Mouse (Mus musculus): ENCODE results near the gene S100z. TPM values are rescaled to one million over a fixed set of nuclear protein-coding genes. Genes with fewer than 3 reads are reported as not detected.

The S100z gene
- polyA plus RNA-seq, 1 experiment from 2014 or later, result not detected

DNA sequence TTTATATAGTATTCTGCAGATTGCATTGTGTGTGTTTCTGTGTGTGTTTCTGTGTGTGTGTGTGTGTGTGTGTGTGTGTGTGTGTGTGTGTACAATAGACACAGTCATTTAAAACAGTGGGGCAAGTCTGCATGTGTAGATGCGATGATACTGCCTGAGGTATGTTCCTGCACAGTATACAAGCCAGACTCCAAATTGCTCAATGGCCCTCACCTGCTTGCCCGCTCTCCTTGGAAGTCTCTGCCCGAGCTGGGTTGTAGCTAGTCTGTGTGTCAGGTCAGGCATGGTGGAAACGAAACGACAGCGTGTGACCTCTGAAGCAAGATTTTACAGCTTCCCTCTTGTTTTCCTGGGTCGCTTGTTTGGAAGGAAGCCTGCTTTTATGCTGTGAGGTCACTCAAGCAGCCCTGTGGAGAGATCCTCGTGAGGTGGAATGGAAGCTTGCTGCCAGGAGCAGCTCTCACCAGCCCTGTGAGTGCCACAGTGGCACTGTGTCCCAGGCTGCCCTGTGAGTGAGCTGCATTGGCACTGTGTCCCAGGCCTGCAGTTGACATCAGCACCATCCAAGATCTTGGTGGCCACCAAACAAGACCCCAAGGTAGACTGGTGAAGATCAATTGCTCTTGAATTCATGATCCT, 24.9 kb upstream of the S100z start:
- Histone ChIP-seq H3K4me1 (ENCODE audit: control insufficient read depth, insufficient read depth, low read length) (no peaks in the 10 kb centered on the region), H3K9ac (ENCODE audit: low read depth, low read length) (no peak overlapping the region), H3K27ac (ENCODE audit: low read depth, low read length) (no peak overlapping the region), H3K4me3 (ENCODE audit: low read length) (no peak overlapping the region), H3K36me3 (ENCODE audit: control insufficient read depth, insufficient read depth, low read length) (no peaks in the 10 kb centered on the region), H3K4me2 (replicated peaks; ENCODE audit: low read depth, low read length) (no peak overlapping the region), H3K9me3 (ENCODE audit: control insufficient read depth, low read length) (no peaks in the 10 kb centered on the region), H3K27me3 (ENCODE audit: control insufficient read depth, insufficient read depth, low read length) (no peaks in the 10 kb centered on the region)
- ATAC-seq (ENCODE audit: low FRiP score, low TSS enrichment), result no peak
- 58% methylated on average over 8 of the region's 8 CpGs for WGBS

DNA sequence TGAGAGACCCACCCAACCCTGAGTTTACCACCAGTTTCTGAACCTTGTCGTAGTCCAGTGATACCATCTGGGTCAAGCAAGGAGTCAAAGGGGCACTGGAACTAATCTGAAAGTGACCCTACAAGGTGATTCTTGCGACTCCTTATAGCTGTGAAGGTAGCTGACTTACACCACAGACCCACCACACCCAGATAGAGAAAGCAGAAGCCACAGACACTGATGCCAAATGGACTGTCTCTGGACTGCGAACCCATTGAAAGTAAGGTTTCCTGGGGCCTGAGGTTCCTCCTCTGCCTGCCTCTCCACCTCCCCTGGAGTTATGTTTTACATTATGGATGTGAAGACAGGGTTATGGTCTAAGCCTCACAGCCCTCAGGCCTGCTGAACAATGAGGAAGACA, 18.1 kb upstream of the S100z start:
- H3K27ac ChIP-seq (ENCODE audit: low read depth, low read length), result no peak overlapping the region
- WGBS, result 89% methylated on average over 3 of the region's 3 CpGs

DNA sequence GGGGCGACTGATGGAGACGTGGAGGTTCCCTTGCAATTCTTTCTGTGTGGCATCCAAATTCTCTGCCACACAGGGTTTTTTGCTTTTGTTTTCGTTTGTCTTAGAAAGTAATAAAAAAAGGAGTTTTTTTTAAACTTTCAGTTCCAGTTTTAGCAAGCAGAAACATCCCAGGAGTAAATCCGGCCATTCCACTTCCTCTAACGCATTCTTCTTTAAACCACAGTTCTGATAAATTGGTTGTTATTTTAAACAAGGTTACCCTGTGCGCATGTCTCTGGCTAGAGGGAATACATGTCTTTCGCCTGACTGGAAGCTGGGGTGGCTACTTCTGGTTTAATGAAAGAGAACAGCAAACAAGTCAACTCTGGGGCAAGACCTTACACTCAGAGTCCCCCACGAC, 16.3 kb upstream of the S100z start:
- 58% methylated on average over 8 of the region's 8 CpGs for WGBS
- no peaks in the 10 kb centered on the region for H3K36me3 ChIP-seq (ENCODE audit: control insufficient read depth, insufficient read depth, low read length)
- H3K4me2 ChIP-seq (replicated peaks; ENCODE audit: low read depth, low read length), result no peak overlapping the region
- H3K9ac ChIP-seq (ENCODE audit: low read depth, low read length), result no peak overlapping the region
- no peak overlapping the region for H3K4me3 ChIP-seq (ENCODE audit: low read length)
- 0 out of 2 replicates have a peak, but pooled peaks cover 6% of the 10 kb centered on the region for H3K4me1 ChIP-seq (ENCODE audit: control insufficient read depth, insufficient read depth, low read length)
- ATAC-seq (ENCODE audit: low FRiP score, low TSS enrichment), result no peak
- H3K27ac ChIP-seq (ENCODE audit: low read depth, low read length), result no peak overlapping the region
- H3K27me3 ChIP-seq (ENCODE audit: control insufficient read depth, insufficient read depth, low read length), result no peaks in the 10 kb centered on the region
- no peaks in the 10 kb centered on the region for H3K9me3 ChIP-seq (ENCODE audit: control insufficient read depth, low read length)

More for the DNA sequence above, 18.1 kb upstream of the S100z start:
- no peak for ATAC-seq (ENCODE audit: low FRiP score, low TSS enrichment)
- Histone ChIP-seq H3K36me3 (ENCODE audit: control insufficient read depth, insufficient read depth, low read length) (no peaks in the 10 kb centered on the region), H3K27me3 (ENCODE audit: control insufficient read depth, insufficient read depth, low read length) (no peaks in the 10 kb centered on the region), H3K4me3 (ENCODE audit: low read length) (no peak overlapping the region), H3K9ac (ENCODE audit: low read depth, low read length) (no peak overlapping the region), H3K4me1 (ENCODE audit: control insufficient read depth, insufficient read depth, low read length) (0 out of 2 replicates have a peak, but pooled peaks cover 6% of the 10 kb centered on the region), H3K4me2 (replicated peaks; ENCODE audit: low read depth, low read length) (no peak overlapping the region), H3K9me3 (ENCODE audit: control insufficient read depth, low read length) (no peaks in the 10 kb centered on the region)

DNA sequence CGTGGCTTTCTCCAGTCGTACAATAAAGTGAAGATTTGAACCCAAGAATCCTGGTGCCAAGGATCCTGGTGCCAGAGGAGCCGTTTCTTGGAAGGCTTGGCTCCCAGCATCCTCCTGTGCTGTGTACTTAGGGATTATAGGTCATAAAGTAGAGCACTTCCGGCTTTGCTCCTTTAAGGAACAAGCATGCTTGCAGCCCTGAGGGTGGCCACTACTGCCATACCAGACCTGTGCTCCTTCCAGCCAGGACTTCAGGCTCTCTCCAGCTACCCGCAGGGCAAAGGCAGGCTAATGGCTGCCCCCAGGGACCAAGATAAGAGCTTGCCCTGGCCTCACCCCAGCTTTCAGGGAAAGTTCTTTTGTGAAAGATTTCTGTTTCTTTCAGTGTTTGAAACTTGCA, 14.8 kb upstream of the S100z start:
- no peak overlapping the region for H3K27ac ChIP-seq (ENCODE audit: low read depth, low read length)
- WGBS, result 60% methylated on average over 5 of the region's 5 CpGs
- H3K4me3 ChIP-seq (ENCODE audit: low read length), result no peak overlapping the region

DNA sequence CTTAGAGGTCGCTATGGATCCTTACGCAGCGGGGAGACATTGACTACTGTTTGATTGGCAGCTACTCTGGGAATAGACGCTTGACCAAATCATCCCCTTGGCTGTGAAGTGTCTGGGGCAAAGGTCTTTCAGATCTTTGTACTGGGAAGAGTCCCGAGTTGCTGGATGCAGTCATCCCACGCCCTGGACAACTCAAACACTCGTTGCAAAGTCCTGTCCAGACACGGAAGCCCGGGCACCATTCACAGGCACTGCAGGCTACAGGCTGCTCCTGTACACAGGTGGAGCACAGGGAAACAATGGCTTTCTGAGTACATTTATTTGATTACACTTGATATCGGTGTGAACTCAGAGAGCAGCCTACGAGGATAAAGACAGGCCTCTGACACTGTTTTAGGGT, 12.8 kb upstream of the S100z start:
- Histone ChIP-seq H3K27ac (ENCODE audit: low read depth, low read length) (no peak overlapping the region), H3K4me1 (ENCODE audit: control insufficient read depth, insufficient read depth, low read length) (0 out of 2 replicates have a peak, but pooled peaks cover 6% of the 10 kb centered on the region), H3K36me3 (ENCODE audit: control insufficient read depth, insufficient read depth, low read length) (no peaks in the 10 kb centered on the region), H3K9ac (ENCODE audit: low read depth, low read length) (no peak overlapping the region), H3K27me3 (ENCODE audit: control insufficient read depth, insufficient read depth, low read length) (no peaks in the 10 kb centered on the region), H3K4me3 (ENCODE audit: low read length) (no peak overlapping the region), H3K4me2 (replicated peaks; ENCODE audit: low read depth, low read length) (no peak overlapping the region), H3K9me3 (ENCODE audit: control insufficient read depth, low read length) (no peaks in the 10 kb centered on the region)
- no peak for ATAC-seq (ENCODE audit: low FRiP score, low TSS enrichment)
- WGBS, result 80% methylated on average over 11 of the region's 11 CpGs

More for the DNA sequence above, 14.8 kb upstream of the S100z start:
- 0 out of 2 replicates have a peak, but pooled peaks cover 6% of the 10 kb centered on the region for H3K4me1 ChIP-seq (ENCODE audit: control insufficient read depth, insufficient read depth, low read length)
- H3K4me2 ChIP-seq (replicated peaks; ENCODE audit: low read depth, low read length), result no peak overlapping the region
- no peak for ATAC-seq (ENCODE audit: low FRiP score, low TSS enrichment)
- H3K9me3 ChIP-seq (ENCODE audit: control insufficient read depth, low read length), result no peaks in the 10 kb centered on the region
- H3K36me3 ChIP-seq (ENCODE audit: control insufficient read depth, insufficient read depth, low read length), result no peaks in the 10 kb centered on the region
- H3K9ac ChIP-seq (ENCODE audit: low read depth, low read length), result no peak overlapping the region
- H3K27me3 ChIP-seq (ENCODE audit: control insufficient read depth, insufficient read depth, low read length), result no peaks in the 10 kb centered on the region

DNA sequence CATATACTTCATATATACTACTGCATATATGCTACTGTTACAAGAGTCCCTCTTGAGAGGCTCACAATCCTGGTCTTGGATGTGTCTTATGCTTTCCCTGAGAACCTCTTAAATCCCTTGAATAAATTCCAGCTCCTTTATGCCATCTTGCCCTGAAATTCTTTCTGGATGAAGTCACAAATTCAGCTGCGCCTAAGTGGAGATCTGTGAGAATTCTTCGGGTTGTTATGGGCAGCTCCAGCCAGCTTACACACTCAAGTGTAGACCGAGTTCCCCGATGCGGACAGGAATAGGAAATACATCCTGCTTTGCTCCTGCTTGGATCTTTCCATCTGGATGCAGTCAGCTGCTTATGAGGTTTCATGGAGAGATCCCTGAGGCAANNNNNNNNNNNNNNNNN, 6.1 kb upstream of the S100z start:
- H3K9me3 ChIP-seq (ENCODE audit: control insufficient read depth, low read length), result no peaks in the 10 kb centered on the region
- H3K27ac ChIP-seq (ENCODE audit: low read depth, low read length), result no peak overlapping the region
- H3K4me3 ChIP-seq (ENCODE audit: low read length), result no peak overlapping the region
- no peaks in the 10 kb centered on the region for H3K27me3 ChIP-seq (ENCODE audit: control insufficient read depth, insufficient read depth, low read length)
- no peak overlapping the region for H3K4me2 ChIP-seq (replicated peaks; ENCODE audit: low read depth, low read length)
- ATAC-seq (ENCODE audit: low FRiP score, low TSS enrichment), result peak; percentile 35; the same call in 1 of the 2 replicates
- no peaks in the 10 kb centered on the region for H3K4me1 ChIP-seq (ENCODE audit: control insufficient read depth, insufficient read depth, low read length)
- 65% methylated on average over 5 of the region's 5 CpGs for WGBS
- H3K9ac ChIP-seq (ENCODE audit: low read depth, low read length), result no peak overlapping the region
- no peaks in the 10 kb centered on the region for H3K36me3 ChIP-seq (ENCODE audit: control insufficient read depth, insufficient read depth, low read length)

DNA sequence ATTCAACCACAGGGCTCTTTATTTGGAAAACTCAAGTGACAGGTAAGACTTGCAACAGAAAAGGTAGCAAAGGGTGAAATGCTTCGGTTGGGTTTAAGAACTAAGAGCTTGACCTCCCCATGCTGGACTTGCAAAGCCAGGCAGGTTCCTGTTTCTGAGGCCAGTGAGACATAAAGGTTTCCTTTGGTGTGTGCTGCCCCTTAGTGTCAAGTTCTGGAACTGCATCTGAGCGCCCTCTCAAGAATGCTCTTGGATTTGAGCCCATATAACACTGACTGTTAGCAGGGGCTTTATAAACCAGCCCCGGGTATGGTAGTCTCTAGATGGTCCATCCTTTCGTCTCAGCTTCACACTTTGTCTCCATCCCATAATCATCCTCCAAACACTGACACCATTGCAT, 2.9 kb upstream of the S100z start:
- no peaks in the 10 kb centered on the region for H3K9me3 ChIP-seq (ENCODE audit: control insufficient read depth, low read length)
- 22% methylated on average over 4 of the region's 4 CpGs for WGBS

DNA sequence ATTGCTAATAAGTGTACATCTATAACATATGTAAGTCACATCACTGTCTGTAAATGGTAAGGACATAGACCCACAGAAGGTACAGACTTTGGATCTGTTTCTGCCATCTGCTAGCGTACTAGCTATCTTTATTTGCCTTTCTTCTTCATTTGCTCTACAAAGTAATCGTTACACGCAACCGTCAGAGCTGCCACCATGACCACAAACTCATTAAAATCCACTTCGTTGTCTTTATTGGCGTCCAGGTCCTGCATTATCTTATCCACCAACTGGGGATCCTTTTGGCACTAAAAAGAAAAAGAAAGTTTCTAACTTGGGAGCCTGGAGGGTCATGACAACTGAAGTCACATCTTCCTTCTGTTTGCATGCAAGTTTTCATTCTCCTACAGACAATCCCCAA, 1.3 kb downstream of the S100z start:
- Histone ChIP-seq H3K4me2 (replicated peaks; ENCODE audit: low read depth, low read length) (no peak overlapping the region), H3K4me1 (ENCODE audit: control insufficient read depth, insufficient read depth, low read length) (no peaks in the 10 kb centered on the region), H3K9ac (ENCODE audit: low read depth, low read length) (no peak overlapping the region), H3K4me3 (ENCODE audit: low read length) (no peak overlapping the region), H3K27me3 (ENCODE audit: control insufficient read depth, insufficient read depth, low read length) (no peaks in the 10 kb centered on the region), H3K36me3 (ENCODE audit: control insufficient read depth, insufficient read depth, low read length) (no peaks in the 10 kb centered on the region), H3K27ac (ENCODE audit: low read depth, low read length) (no peak overlapping the region), H3K9me3 (ENCODE audit: control insufficient read depth, low read length) (no peaks in the 10 kb centered on the region)
- WGBS, result 87% methylated on average over 6 of the region's 6 CpGs
- ATAC-seq (ENCODE audit: low FRiP score, low TSS enrichment), result no peak

More for the DNA sequence above, 2.9 kb upstream of the S100z start:
- ATAC-seq (ENCODE audit: low FRiP score, low TSS enrichment), result peak; percentile 52; the same call in 1 of the 2 replicates
- no peak overlapping the region for H3K4me3 ChIP-seq (ENCODE audit: low read length)
- H3K9ac ChIP-seq (ENCODE audit: low read depth, low read length), result no peak overlapping the region
- H3K4me1 ChIP-seq (ENCODE audit: control insufficient read depth, insufficient read depth, low read length), result no peaks in the 10 kb centered on the region
- H3K36me3 ChIP-seq (ENCODE audit: control insufficient read depth, insufficient read depth, low read length), result no peaks in the 10 kb centered on the region
- H3K4me2 ChIP-seq (replicated peaks; ENCODE audit: low read depth, low read length), result no peak overlapping the region
- no peak overlapping the region for H3K27ac ChIP-seq (ENCODE audit: low read depth, low read length)
- no peaks in the 10 kb centered on the region for H3K27me3 ChIP-seq (ENCODE audit: control insufficient read depth, insufficient read depth, low read length)

DNA sequence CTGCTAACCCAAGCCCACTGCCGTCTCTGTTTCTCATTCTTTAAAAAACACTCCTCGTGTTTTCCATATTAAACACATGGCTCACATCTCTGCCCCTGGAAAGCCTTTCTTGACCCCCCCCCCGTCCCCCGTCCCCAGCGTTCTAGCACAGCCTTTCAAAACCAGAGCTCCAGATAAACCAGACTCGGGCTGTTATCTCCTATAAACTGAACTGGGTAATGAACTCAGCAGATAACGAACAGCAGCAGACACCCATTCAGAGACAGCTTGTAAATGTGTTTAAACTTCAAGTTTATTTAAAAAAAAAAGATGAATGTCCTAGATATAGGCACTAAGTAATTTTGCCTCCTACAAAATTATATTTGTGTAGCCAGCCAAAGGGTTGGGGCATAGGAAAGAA, 3.4 kb downstream of the S100z start:
- no peaks in the 10 kb centered on the region for H3K9me3 ChIP-seq (ENCODE audit: control insufficient read depth, low read length)
- no peaks in the 10 kb centered on the region for H3K36me3 ChIP-seq (ENCODE audit: control insufficient read depth, insufficient read depth, low read length)
- H3K4me3 ChIP-seq (ENCODE audit: low read length), result no peak overlapping the region
- no peaks in the 10 kb centered on the region for H3K4me1 ChIP-seq (ENCODE audit: control insufficient read depth, insufficient read depth, low read length)
- H3K27me3 ChIP-seq (ENCODE audit: control insufficient read depth, insufficient read depth, low read length), result no peaks in the 10 kb centered on the region
- H3K27ac ChIP-seq (ENCODE audit: low read depth, low read length), result no peak overlapping the region
- no peak overlapping the region for H3K9ac ChIP-seq (ENCODE audit: low read depth, low read length)
- no peak overlapping the region for H3K4me2 ChIP-seq (replicated peaks; ENCODE audit: low read depth, low read length)
- ATAC-seq (ENCODE audit: low FRiP score, low TSS enrichment), result no peak
- 76% methylated on average over 7 of the region's 7 CpGs for WGBS

Data from kidney, embryonic 14.5 days (tissue).